Mouse (Mus musculus): Measurements from ENCODE around the gene Pax5.

DNA sequence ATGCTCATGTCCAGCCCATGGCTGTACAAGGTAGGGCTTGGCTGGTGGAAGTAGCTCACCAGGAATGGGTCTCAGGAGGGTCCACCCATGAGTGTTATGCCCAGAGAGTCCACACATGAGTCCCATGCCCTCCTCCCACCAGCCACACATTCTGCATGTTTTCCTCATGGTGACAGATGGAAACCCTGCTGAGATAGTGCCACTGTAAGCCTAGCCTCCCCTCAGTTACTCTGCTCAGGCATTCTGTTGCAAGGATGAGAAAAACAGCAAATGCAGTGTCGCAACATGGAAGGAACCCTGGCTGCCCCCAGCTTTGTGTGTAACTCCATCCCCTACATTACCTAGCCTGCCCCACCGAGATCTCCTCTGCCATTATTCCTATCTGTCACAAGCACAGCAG, 117.2 kb downstream of the Pax5 start:
- TF ChIP-seq CTCF (IDR thresholded peaks at IDR 0.05; ENCODE audit: control insufficient read depth, insufficient read depth, insufficient read length) (no peak), MAX (IDR thresholded peaks at IDR 0.05) (no peak)
